Mouse (Mus musculus) bone marrow, adult 2 months (tissue): ENCODE results near the gene Nkx6-2.

Experiments
- CTCF ChIP-seq: fragments of 200-500 bp; IDR thresholded peaks from 2 replicates; pipeline ENCODE4 v1.5.1; 2011; ENCODE audit warnings: low read length, control low read depth; ENCODE audit not compliant: control insufficient read depth, insufficient read depth
- POLR2A ChIP-seq: fragments of 200-500 bp; IDR thresholded peaks from 2 replicates; pipeline ENCODE4 v1.6.1; 2011; ENCODE audit warnings: low read depth, mild to moderate bottlenecking, control low read depth, low read length, borderline replicate concordance; ENCODE audit not compliant: control insufficient read depth

DNA sequence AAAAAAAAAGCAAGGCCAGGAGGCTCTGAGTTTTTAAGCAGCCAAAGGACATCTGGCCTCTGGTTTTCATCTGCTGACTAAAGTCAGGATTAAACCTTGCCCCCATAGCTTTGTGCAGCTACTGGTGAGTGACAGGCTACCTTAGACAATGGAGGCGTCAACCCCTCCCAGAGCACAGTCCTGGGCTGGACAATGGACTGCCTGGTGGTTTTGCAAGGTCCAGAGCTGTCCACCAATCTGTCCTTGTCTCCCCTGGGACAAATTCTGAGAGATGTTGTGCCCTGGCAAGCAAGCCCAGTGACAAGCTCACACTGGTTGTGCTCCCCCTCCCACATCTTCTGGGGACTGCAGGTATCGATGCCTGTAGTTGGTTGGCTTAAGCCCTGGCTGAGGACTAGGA lies 31.1 kb downstream of the Nkx6-2 start:
- TF ChIP-seq POLR2A (no peak), CTCF (no peak)
